Mouse (Mus musculus) megakaryocyte, embryonic 14.5 days (primary cell): ENCODE measurements at regions not wholly inside any gene's neighbourhood (a gene's known extent, or its start where the extent isn't known, plus 50 kb on each side); places are given as distances from the start of the nearest gene placed in this dataset.
"Not testable (repeated sequence)": the region's sequence is repeated elsewhere in the genome, so short reads cannot be mapped to it uniquely, and the experiment has no call there.

ENCODE experiments used
- H3K27me3 ChIP-seq: replicated peaks from 2 replicates; pipeline ENCODE3; 2012; ENCODE audit warnings: inconsistent platforms
- H3K36me3 ChIP-seq: replicated peaks from 2 replicates; pipeline ENCODE3; 2012; ENCODE audit warnings: low read length, inconsistent platforms, mixed read lengths
- H3K4me1 ChIP-seq: 2 replicates; pipeline ENCODE4 v1.6.1; 2012; ENCODE audit warnings: inconsistent platforms
- H3K4me3 ChIP-seq: replicated peaks from 2 replicates; pipeline ENCODE3; 2012; ENCODE audit warnings: moderate library complexity, mild to moderate bottlenecking, inconsistent platforms
- H3K9me3 ChIP-seq: 2 replicates; pipeline ENCODE4 v1.6.1; 2012; ENCODE audit warnings: inconsistent platforms
- FLI1 ChIP-seq: IDR thresholded peaks from 2 replicates; pipeline ENCODE4 v1.6.1; 2012; ENCODE audit warnings: low read length, inconsistent platforms, mixed read lengths
- GATA1 ChIP-seq: IDR thresholded peaks from 3 replicates; pipeline ENCODE4 v1.6.1; 2012; ENCODE audit warnings: mixed read lengths, low read length, inconsistent platforms, borderline replicate concordance

DNA sequence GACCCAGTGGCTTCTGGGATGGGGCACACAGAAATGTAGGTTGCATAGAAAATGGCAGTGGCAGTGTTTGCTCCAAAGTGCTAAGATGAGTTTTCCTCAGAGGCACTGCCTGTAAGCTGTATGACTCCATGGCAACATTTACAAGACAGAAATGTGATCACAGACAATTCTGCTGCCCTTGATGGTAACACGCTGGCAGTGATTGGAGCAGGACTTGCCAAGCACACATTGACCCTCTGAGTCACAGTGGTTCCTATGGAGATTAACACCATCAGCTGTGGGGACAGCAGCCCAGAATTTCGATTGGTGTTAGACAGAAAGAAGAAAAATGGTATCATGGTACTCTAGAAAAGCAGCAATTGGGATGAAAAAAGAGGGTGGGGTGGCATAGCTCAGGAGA lies 376.1 kb upstream of the Igfbp7 start:
- Histone ChIP-seq H3K9me3 (peaks cover 7% of the 10 kb centered on the region), H3K27me3 (no peaks in the 10 kb centered on the region), H3K4me3 (no peak overlapping the region), H3K36me3 (no peaks in the 10 kb centered on the region), H3K4me1 (no peaks in the 10 kb centered on the region)
- no peak for TF ChIP-seq GATA1
- TF ChIP-seq FLI1: no peak

GRCm38 (mm10) chr5:77762426-77763042 lies 354.7 kb upstream of the Igfbp7 start:
- Histone ChIP-seq H3K4me1 (no peaks in the 10 kb centered on the region), H3K36me3 (no peaks in the 10 kb centered on the region), H3K4me3 (no peak overlapping the region), H3K27me3 (no peaks in the 10 kb centered on the region), H3K9me3 (0 out of 2 replicates have a peak, but pooled peaks cover 7% of the 10 kb centered on the region)
- no peak for TF ChIP-seq FLI1
- no peak for TF ChIP-seq GATA1

GRCm38 (mm10) chr5:77762013-77762412 lies 354.2 kb upstream of the Igfbp7 start:
- Histone ChIP-seq H3K4me1 (no peaks in the 10 kb centered on the region), H3K27me3 (no peaks in the 10 kb centered on the region), H3K4me3 (no peak overlapping the region), H3K36me3 (no peaks in the 10 kb centered on the region), H3K9me3 (peaks cover 7% of the 10 kb centered on the region; the same call in 1 of the 2 replicates)
- TF ChIP-seq FLI1 (no peak), GATA1 (no peak)

- Histone ChIP-seq H3K9me3 (peaks cover 7% of the 10 kb centered on the region), H3K27me3 (no peaks in the 10 kb centered on the region), H3K4me1 (no peaks in the 10 kb centered on the region), H3K4me3 (no peak overlapping the region), H3K36me3 (no peaks in the 10 kb centered on the region)
- TF ChIP-seq FLI1 (no peak), GATA1 (no peak)
Observed at GRCm38 (mm10) chr5:77748933-77749332, 341.1 kb upstream of the Igfbp7 start.

DNA sequence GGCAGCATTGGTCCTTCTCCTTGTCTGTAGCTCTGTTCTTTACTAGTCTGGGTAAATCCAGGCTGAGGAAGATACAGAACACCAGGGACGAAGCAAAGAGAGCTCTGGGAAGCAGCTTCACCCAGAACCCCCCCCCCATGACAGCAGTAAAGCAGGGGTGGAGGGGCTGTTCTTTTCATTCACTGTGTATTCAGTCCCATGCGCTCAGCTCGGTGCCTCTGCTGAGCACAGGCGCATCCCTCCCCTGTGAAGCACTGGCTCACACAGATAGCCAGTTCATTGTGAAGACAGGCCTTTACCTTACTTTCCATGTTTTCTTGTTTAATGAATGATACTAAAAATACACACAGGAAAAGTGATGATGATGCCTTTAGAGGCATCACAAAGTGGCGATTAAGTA lies 338.8 kb upstream of the Igfbp7 start:
- Histone ChIP-seq H3K9me3 (peaks cover 7% of the 10 kb centered on the region), H3K27me3 (no peaks in the 10 kb centered on the region), H3K36me3 (no peaks in the 10 kb centered on the region), H3K4me3 (no peak overlapping the region), H3K4me1 (no peaks in the 10 kb centered on the region)
- TF ChIP-seq GATA1 (no peak), FLI1 (no peak)

DNA sequence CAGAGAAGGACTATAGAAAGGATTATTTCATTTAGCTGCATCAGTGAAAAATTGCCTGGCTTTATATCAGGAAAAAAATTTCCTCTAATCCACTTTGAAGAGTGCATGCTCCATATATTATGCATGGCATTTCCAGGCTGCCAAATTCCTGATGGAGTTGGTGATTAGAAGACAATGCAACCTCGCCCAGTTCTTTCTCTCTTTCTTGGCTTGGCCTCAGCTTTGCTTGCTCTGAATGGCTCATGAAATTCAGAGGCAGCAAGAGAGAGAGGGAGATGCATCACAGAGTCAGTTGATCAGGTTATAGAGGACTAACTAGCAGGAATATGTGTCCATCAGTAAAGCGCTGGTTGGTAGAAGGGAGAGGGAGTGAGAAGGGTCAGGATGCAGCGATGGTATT lies 335.6 kb upstream of the Igfbp7 start:
- H3K36me3 ChIP-seq: no peaks in the 10 kb centered on the region
- H3K4me1 ChIP-seq: no peaks in the 10 kb centered on the region
- TF ChIP-seq FLI1 (no peak), GATA1 (no peak)
- no peak overlapping the region for H3K4me3 ChIP-seq
- H3K27me3 ChIP-seq: no peaks in the 10 kb centered on the region
- H3K9me3 ChIP-seq: peaks cover 5% of the 10 kb centered on the region

- H3K4me3 ChIP-seq, H3K9me3 ChIP-seq, H3K4me1 ChIP-seq, H3K36me3 ChIP-seq, H3K27me3 ChIP-seq: not testable (repeated sequence)
Observed at GRCm38 (mm10) chr5:77730286-77730685, 322.4 kb upstream of the Igfbp7 start.

- Histone ChIP-seq H3K4me1 (no peaks in the 10 kb centered on the region), H3K9me3 (0 out of 2 replicates have a peak, but pooled peaks cover 2% of the 10 kb centered on the region), H3K4me3 (no peak overlapping the region), H3K27me3 (no peaks in the 10 kb centered on the region), H3K36me3 (no peaks in the 10 kb centered on the region)
- no peak for TF ChIP-seq FLI1
- TF ChIP-seq GATA1: no peak
Observed at GRCm38 (mm10) chr5:77681592-77681991, 273.8 kb upstream of the Igfbp7 start.

DNA sequence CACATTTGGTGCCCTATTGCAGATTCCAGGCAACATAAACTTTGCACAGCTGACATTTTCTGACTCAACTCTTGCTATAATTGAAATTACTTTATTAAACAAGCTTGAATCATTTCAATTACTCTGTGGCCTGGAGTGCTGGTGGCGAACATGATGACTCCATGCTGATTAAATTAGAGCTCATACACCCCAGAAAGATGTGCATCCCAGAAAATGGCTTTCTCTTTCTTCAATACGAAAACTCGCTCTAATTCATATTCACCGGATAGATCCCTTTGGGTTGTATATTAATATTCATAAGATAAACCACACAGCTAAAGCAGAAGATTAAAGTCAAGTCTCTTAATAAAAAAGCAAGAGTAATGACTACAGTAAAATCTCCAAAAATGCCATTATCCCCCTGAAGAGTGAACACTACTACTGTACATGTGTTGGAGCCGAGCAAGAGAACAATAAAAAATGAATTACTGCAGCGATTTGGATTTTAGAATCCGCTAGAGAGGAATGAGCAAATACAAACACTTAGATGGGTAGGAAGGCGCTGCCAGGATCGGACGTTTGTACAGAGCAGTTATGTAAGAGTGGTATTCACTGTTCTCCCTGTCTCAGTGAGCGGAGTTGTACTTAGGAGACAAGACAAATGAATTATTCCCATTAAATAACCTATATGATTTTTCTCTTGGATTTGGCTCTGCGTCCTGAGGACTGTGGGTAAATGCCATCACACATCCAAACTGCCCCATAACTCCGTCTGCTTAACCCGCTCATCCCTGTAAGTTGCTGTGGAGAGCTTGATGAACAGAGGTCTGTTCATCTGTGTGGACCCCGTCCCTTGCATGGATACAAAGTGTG lies 264.5 kb upstream of the Igfbp7 start:
- no peaks in the 10 kb centered on the region for H3K36me3 ChIP-seq
- no peak overlapping the region for H3K4me3 ChIP-seq
- peaks cover under 1% of the 10 kb centered on the region for H3K27me3 ChIP-seq
- TF ChIP-seq FLI1: no peak
- no peak for TF ChIP-seq GATA1
- H3K4me1 ChIP-seq: no peaks in the 10 kb centered on the region
- H3K9me3 ChIP-seq: peaks cover 18% of the 10 kb centered on the region

GRCm38 (mm10) chr5:77663096-77663495 lies 255.3 kb upstream of the Igfbp7 start:
- TF ChIP-seq GATA1: no peak
- no peak for TF ChIP-seq FLI1
- H3K4me3 ChIP-seq: no peak overlapping the region
- no peaks in the 10 kb centered on the region for H3K4me1 ChIP-seq
- H3K9me3 ChIP-seq: no peaks in the 10 kb centered on the region
- H3K27me3 ChIP-seq: peaks cover 4% of the 10 kb centered on the region
- no peaks in the 10 kb centered on the region for H3K36me3 ChIP-seq
